Mouse (Mus musculus): ENCODE results near the gene Usp33.
"Not testable (repeated sequence)": the region's sequence is repeated elsewhere in the genome, so short reads cannot be mapped to it uniquely, and the experiment has no call there.

Usp33 gene

GRCm38 (mm10) chr3:152345732-152346632 is at the start of gene Usp33:
TSS of gene Usp33 (plus strand) at chr3:152346478.
- in situ Hi-C loops (cut with MboI) = no loop called here

GRCm38 (mm10) chr3:152300376-152301337 is 45.6 kb upstream of the Usp33 start:
- in situ Hi-C loops (cut with MboI) = no loop called here

GRCm38 (mm10) chr3:152302991-152303390 is 43.3 kb upstream of the Usp33 start:
- in situ Hi-C loops (cut with MboI) = no loop called here

- in situ Hi-C loops (cut with MboI) = no loop called here
These were observed 42.0 kb upstream of the Usp33 start for GRCm38 (mm10) chr3:152304093-152304815.

GRCm38 (mm10) chr3:152305080-152305479 is 41.2 kb upstream of the Usp33 start:
- in situ Hi-C loops (cut with MboI) = no loop called here

- in situ Hi-C loops (cut with MboI) = no loop called here
These were observed 40.3 kb upstream of the Usp33 start for GRCm38 (mm10) chr3:152305971-152306370.

GRCm38 (mm10) chr3:152308485-152309249 is 37.6 kb upstream of the Usp33 start:
- in situ Hi-C loops (cut with MboI) = no loop called here

GRCm38 (mm10) chr3:152309250-152309645 is 37.0 kb upstream of the Usp33 start:
- in situ Hi-C loops (cut with MboI) = no loop called here

- in situ Hi-C loops (cut with MboI) = not testable (repeated sequence)
These were observed 31.6 kb upstream of the Usp33 start for GRCm38 (mm10) chr3:152314666-152315065.

- in situ Hi-C loops (cut with MboI) = no loop called here
These were observed 30.7 kb upstream of the Usp33 start for GRCm38 (mm10) chr3:152315613-152316012.

GRCm38 (mm10) chr3:152316447-152317173 is 29.7 kb upstream of the Usp33 start:
- in situ Hi-C loops (cut with MboI) = not testable (repeated sequence)

- in situ Hi-C loops (cut with MboI) = no loop called here
These were observed 25.2 kb upstream of the Usp33 start for GRCm38 (mm10) chr3:152320972-152321645.

GRCm38 (mm10) chr3:152321765-152322547 is 24.3 kb upstream of the Usp33 start:
- in situ Hi-C loops (cut with MboI) = no loop called here

- in situ Hi-C loops (cut with MboI) = no loop called here
These were observed 14.2 kb upstream of the Usp33 start for GRCm38 (mm10) chr3:152332104-152332503.

GRCm38 (mm10) chr3:152332545-152333300 is 13.6 kb upstream of the Usp33 start:
- in situ Hi-C loops (cut with MboI) = no loop called here

GRCm38 (mm10) chr3:152333641-152334040 is 12.6 kb upstream of the Usp33 start:
- in situ Hi-C loops (cut with MboI) = no loop called here

- in situ Hi-C loops (cut with MboI) = no loop called here
These were observed 10.2 kb upstream of the Usp33 start for GRCm38 (mm10) chr3:152336085-152336484.

Measured in mature B cell (primary cell).